Mouse (Mus musculus) midbrain, embryonic 10.5 days (tissue): ENCODE results near the gene Rexo1. TPM values are rescaled to one million over a fixed set of nuclear protein-coding genes. Genes with fewer than 3 reads are reported as not detected.
A peak's percentile ranks its signal among the peaks of the same experiment; 100 is the strongest.

Source experiments
- DNase-seq: peaks from one replicate; pipeline ENCODE4 v3.0.0-alpha.2; 2017; ENCODE audit warnings: low spot score
- H3K27ac ChIP-seq: fragments of 300-500 bp; sonication (generic); replicated peaks from 2 replicates; pipeline ENCODE4 v1.5.1; 2016; ENCODE audit warnings: mild to moderate bottlenecking
- H3K27me3 ChIP-seq: fragments of 300-500 bp; sonication (generic); 2 replicates; pipeline ENCODE4 v1.6.1; 2016; ENCODE audit warnings: low read depth, mild to moderate bottlenecking; ENCODE audit not compliant: poor library complexity, severe bottlenecking
- H3K36me3 ChIP-seq: fragments of 300-500 bp; sonication (generic); 2 replicates; pipeline ENCODE4 v1.6.1; 2016; ENCODE audit warnings: mild to moderate bottlenecking, moderate library complexity
- H3K4me1 ChIP-seq: fragments of 300-500 bp; sonication (generic); 2 replicates; pipeline ENCODE4 v1.6.1; 2016
- H3K4me3 ChIP-seq: fragments of 300-500 bp; sonication (generic); 2 replicates; pipeline ENCODE4 v1.5.1; 2016; ENCODE audit warnings: mild to moderate bottlenecking, moderate library complexity
- H3K9me3 ChIP-seq: fragments of 300-500 bp; sonication (generic); replicated peaks from 2 replicates; pipeline ENCODE4 v1.6.1; 2016; ENCODE audit warnings: mild to moderate bottlenecking
- WGBS: fragments of 180-500 bp; shearing (Covaris S2); methylation state at CpG from one replicate; pipeline ENCODE4 v1.1.7; 2016; 5-methylcytosine and 5-hydroxymethylcytosine counted together
- polyA plus RNA-seq: library from polyadenylated mRNA; unstranded; fragments of >200 nt; fragmentation: Nextera tagmentation; extraction: Ambion mirVana; gene quantifications from 2 replicates; pipeline ENCODE4 v1.2.1, GENCODE M21; 2016

The Rexo1 gene
- polyA plus RNA-seq, 1 experiment from 2014 or later = 31.6 TPM

GRCm38 (mm10) chr10:80578131-80578750 lies 16.9 kb upstream of the Rexo1 start:
- peaks cover 63% of the 10 kb centered on the region for H3K4me1 ChIP-seq
- peak overlapping the region; percentile 82 for H3K4me3 ChIP-seq
- H3K9me3 ChIP-seq = no peaks in the 10 kb centered on the region
- WGBS = under 1% methylated on average over 29 of the region's 29 CpGs
- peak; percentile 88 for DNase-seq
- H3K27ac ChIP-seq = peak overlapping the region; percentile 87
- peaks cover 5% of the 10 kb centered on the region; the same call in 1 of the 2 replicates for H3K27me3 ChIP-seq
- H3K36me3 ChIP-seq = peaks cover 8% of the 10 kb centered on the region

GRCm38 (mm10) chr10:80577195-80578130 lies 16.1 kb upstream of the Rexo1 start, which contains the start of gene Klf16:
Gene Klf16 (minus strand): TSS chr10:80577321.
- DNase-seq = peak; percentile 97
- peaks cover 69% of the 10 kb centered on the region for H3K4me1 ChIP-seq
- WGBS = 1% methylated on average over 78 of the region's 97 CpGs

DNA sequence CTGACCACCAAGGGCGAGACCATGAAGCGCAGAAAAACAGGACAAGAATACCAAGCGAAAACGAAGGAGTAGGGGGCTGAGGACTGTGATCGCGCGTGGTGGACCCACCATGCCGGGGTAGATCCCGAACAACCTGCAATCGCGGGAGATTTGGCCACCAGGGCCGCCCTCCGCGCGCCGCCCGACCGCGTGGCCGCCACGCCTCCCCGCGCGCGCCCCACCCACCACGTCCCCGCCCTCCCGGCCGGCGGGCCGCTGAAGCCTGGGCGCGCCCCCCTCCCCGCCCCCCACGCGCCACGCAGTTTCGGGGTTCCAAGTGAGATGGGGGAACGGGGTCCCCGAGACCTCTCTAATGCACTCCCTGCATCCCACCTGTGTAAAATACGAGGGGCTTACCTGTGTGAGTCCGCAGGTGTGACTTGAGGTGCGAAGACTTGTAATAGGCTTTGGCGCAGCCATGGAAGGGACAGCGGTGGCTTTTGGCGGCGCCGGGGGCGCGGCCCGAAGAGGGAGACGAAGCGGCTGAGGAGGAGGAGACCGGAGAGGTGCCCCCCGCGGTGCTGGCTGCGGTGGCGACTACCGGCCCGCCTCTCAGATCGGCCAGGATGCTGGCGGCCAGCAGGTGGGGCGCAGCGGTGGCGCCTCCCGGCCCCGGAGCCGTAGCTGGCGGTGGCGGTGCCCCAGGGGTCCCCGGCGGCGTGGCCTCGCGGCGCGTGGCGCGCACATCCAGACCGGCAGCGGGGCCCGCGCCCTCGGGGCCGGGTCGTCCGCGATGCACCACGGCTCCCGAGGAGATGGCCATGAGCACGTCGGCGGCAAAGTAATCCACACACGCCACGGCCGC lies 15.2 kb upstream of the Rexo1 start:
- no peaks in the 10 kb centered on the region for H3K36me3 ChIP-seq
- peaks cover 5% of the 10 kb centered on the region; the same call in 1 of the 2 replicates for H3K27me3 ChIP-seq
- H3K4me1 ChIP-seq = peaks cover 78% of the 10 kb centered on the region
- peak overlapping the region; percentile 87 for H3K27ac ChIP-seq
- H3K9me3 ChIP-seq = no peaks in the 10 kb centered on the region
- under 1% methylated on average over 96 of the region's 96 CpGs for WGBS
- peak; percentile 50 for DNase-seq
- peak overlapping the region; percentile 82 for H3K4me3 ChIP-seq

More at GRCm38 (mm10) chr10:80577195-80578130, 16.1 kb upstream of the Rexo1 start, which contains the start of gene Klf16:
- Histone ChIP-seq H3K4me3 (peak within 1 kb of the TSS; percentile 82), H3K27me3 (peaks cover 5% of the 10 kb centered on the region; the same call in 1 of the 2 replicates), H3K9me3 (no peaks in the 10 kb centered on the region), H3K36me3 (peaks cover 3% of the 10 kb centered on the region; the same call in 1 of the 2 replicates), H3K27ac (peak within 1 kb of the TSS; percentile 87)

DNA sequence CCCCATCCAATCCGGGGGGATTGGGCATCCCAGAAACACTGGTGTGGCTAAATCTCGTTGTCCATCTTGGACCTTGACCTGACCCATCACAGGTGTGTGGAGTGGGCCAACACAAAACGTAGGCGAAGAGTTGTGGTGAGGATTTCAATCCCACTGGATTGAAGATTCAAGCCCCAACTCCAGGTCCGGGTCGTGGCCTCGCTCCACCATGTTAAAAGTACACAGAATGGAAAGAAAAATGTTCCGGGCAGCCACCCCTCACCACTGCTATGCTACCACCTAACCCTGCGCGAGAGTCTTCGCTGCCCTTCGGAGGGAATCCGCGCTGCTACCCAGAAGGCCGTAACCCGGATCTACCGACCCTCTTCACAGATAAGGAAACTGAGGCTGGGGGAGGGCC lies 14.6 kb upstream of the Rexo1 start:
- Histone ChIP-seq H3K4me3 (peak overlapping the region; percentile 82), H3K27ac (peak overlapping the region; percentile 87; the same call in 1 of the 2 replicates), H3K9me3 (no peaks in the 10 kb centered on the region), H3K27me3 (peaks cover 5% of the 10 kb centered on the region; the same call in 1 of the 2 replicates), H3K4me1 (peaks cover 85% of the 10 kb centered on the region), H3K36me3 (no peaks in the 10 kb centered on the region)
- DNase-seq = no peak
- 17% methylated on average over 17 of the region's 17 CpGs for WGBS

DNA sequence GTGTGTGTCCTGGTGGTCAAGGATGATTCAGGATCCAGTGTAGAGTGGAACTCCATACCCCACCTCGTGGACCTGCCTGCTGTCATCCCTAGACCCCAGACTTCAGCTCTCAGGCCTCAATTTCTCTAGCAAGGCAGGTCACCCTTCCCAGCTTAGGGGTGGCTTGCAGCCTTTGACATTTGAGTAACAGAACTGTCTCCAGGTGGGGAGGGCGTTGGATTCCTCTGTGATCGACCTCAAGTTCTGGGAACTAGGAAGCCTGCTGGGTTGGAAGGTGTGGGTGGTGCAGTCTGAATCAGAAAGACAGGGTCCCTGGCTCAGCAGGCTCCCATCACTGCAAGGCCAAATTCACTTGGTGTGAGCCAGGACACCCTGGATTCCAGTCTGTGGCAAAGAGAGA lies 13.5 kb upstream of the Rexo1 start:
- peaks cover 95% of the 10 kb centered on the region for H3K4me1 ChIP-seq
- H3K36me3 ChIP-seq = no peaks in the 10 kb centered on the region
- H3K9me3 ChIP-seq = no peaks in the 10 kb centered on the region
- H3K27me3 ChIP-seq = peaks cover 5% of the 10 kb centered on the region; the same call in 1 of the 2 replicates
- H3K4me3 ChIP-seq = 0 out of 2 replicates have a peak overlapping the region, but pooled peaks have one; percentile 82
- no peak overlapping the region for H3K27ac ChIP-seq
- WGBS = 82% methylated on average over 3 of the region's 3 CpGs
- DNase-seq = no peak

GRCm38 (mm10) chr10:80573944-80574343 lies 12.6 kb upstream of the Rexo1 start:
- H3K36me3 ChIP-seq = peaks cover under 1% of the 10 kb centered on the region
- DNase-seq = no peak
- H3K9me3 ChIP-seq = no peaks in the 10 kb centered on the region
- 59% methylated on average over 9 of the region's 9 CpGs for whole genome bisulfite sequencing
- H3K4me3 ChIP-seq = peak overlapping the region; percentile 26; the same call in 1 of the 2 replicates
- peaks cover 97% of the 10 kb centered on the region for H3K4me1 ChIP-seq
- peaks cover 5% of the 10 kb centered on the region; the same call in 1 of the 2 replicates for H3K27me3 ChIP-seq
- peak overlapping the region; percentile 10; the same call in 1 of the 2 replicates for H3K27ac ChIP-seq

DNA sequence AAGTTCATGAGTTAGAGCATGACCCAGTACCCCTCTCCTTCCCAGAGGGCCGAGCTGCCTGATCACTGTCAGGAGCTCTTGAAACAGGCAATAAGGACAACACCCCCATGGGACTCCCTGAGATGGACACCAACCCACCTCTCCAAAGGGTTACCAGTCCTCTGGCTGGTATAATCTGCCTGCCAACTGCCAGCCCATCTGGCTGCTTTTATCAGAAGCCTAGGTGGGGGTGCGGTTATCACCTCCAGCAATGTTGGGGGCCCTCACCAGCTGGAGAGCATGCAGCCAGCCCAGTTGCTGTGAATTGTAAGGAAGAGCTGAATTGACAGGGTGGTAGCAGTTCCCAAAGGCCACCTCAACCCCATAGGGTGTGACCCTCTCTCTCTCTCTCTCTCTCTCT lies 11.1 kb upstream of the Rexo1 start:
- no peak for DNase-seq
- no peaks in the 10 kb centered on the region for H3K9me3 ChIP-seq
- peaks cover 12% of the 10 kb centered on the region for H3K36me3 ChIP-seq
- peaks cover 90% of the 10 kb centered on the region for H3K4me1 ChIP-seq
- H3K27ac ChIP-seq = no peak overlapping the region
- 88% methylated on average over 2 of the region's 2 CpGs for WGBS
- H3K27me3 ChIP-seq = peaks cover 5% of the 10 kb centered on the region; the same call in 1 of the 2 replicates
- H3K4me3 ChIP-seq = no peak overlapping the region

- Histone ChIP-seq H3K27me3 (peaks cover 5% of the 10 kb centered on the region; the same call in 1 of the 2 replicates), H3K36me3 (peaks cover 12% of the 10 kb centered on the region), H3K4me3 (peak overlapping the region; percentile 43), H3K4me1 (peaks cover 90% of the 10 kb centered on the region), H3K27ac (peak overlapping the region; percentile 85), H3K9me3 (no peaks in the 10 kb centered on the region)
- WGBS = 20% methylated on average over 30 of the region's 30 CpGs
- peak; percentile 51 for DNase-seq
These were observed 9.8 kb upstream of the Rexo1 start for GRCm38 (mm10) chr10:80570871-80571836.

- peaks cover 15% of the 10 kb centered on the region for H3K36me3 ChIP-seq
- peaks cover 86% of the 10 kb centered on the region for H3K4me1 ChIP-seq
- H3K9me3 ChIP-seq = no peaks in the 10 kb centered on the region
- peak overlapping the region; percentile 85 for H3K27ac ChIP-seq
- H3K4me3 ChIP-seq = peak overlapping the region; percentile 43; the same call in 1 of the 2 replicates
- peaks cover 5% of the 10 kb centered on the region; the same call in 1 of the 2 replicates for H3K27me3 ChIP-seq
- WGBS = 92% methylated on average over 10 of the region's 10 CpGs
- no peak for DNase-seq
These were observed 9.1 kb upstream of the Rexo1 start for GRCm38 (mm10) chr10:80570419-80570818.

- 32% methylated on average over 10 of the region's 10 CpGs for WGBS
- H3K27ac ChIP-seq = peak overlapping the region; percentile 85
- DNase-seq = peak; percentile 44
- H3K27me3 ChIP-seq = 0 out of 2 replicates have a peak, but pooled peaks cover under 1% of the 10 kb centered on the region
- peak overlapping the region; percentile 43 for H3K4me3 ChIP-seq
- H3K4me1 ChIP-seq = peaks cover 78% of the 10 kb centered on the region
- H3K36me3 ChIP-seq = peaks cover 16% of the 10 kb centered on the region
- no peaks in the 10 kb centered on the region for H3K9me3 ChIP-seq
These were observed 8.3 kb upstream of the Rexo1 start for GRCm38 (mm10) chr10:80569664-80570066.

DNA sequence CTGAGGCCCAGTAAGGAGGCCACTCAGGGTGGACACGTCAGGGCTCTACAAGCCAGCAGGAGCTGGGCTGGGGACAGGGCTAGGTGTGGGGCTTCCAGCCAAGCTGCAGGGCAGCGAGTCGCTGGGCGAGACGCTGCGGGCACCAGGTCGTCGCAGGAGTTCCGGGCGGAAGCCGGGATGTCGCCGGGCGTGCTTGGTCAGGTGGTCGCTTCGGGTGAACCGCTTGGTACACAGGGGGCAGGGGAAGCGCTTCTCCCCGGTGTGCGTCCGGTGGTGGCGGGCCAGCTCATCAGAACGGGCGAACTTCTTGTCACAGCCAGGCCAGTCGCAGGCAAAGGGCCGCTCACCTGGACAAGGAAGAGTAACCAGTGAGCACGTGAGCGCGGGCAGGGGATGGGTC lies 7.5 kb upstream of the Rexo1 start:
- peaks cover 70% of the 10 kb centered on the region for H3K4me1 ChIP-seq
- no peaks in the 10 kb centered on the region for H3K27me3 ChIP-seq
- H3K9me3 ChIP-seq = no peaks in the 10 kb centered on the region
- no peak for DNase-seq
- H3K27ac ChIP-seq = no peak overlapping the region
- no peak overlapping the region for H3K4me3 ChIP-seq
- WGBS = 94% methylated on average over 29 of the region's 29 CpGs
- peaks cover 16% of the 10 kb centered on the region for H3K36me3 ChIP-seq
